Mouse (Mus musculus): ENCODE results near the gene Arid2.

DNA sequence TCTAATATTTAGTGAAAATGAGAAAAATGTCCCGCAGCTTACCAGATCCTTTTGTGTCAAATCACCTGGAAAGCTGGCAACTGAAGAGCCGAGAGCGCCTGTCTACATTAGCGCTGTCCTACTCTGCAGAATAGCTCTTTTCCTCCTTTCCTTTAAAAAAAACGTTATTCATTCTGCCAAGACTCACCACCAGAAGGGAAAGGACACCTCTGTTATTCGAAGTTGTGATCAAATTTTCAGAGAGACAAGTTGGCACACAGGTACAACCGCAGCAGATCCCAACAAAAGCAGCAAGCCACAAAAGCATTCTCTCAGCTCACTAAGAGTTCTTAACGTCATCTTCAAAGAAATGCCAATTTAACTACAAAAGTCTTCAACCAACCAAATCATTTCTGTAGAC, 4.2 kb upstream of the Arid2 start:
- TF ChIP-seq GATA1 (IDR thresholded peaks at IDR 0.05; ENCODE audit: low read length) (no peak), TAL1 (IDR thresholded peaks at IDR 0.05; ENCODE audit: low read length) (no peak)
